Mouse (Mus musculus) ovary, postnatal 10 days (tissue): Measurements from ENCODE around the gene Hes5.

Experiments
- DNase-seq: peaks from one replicate; pipeline ENCODE4 v3.0.0; 2022; ENCODE audit warnings: low spot score

Gene Hes5

DNA sequence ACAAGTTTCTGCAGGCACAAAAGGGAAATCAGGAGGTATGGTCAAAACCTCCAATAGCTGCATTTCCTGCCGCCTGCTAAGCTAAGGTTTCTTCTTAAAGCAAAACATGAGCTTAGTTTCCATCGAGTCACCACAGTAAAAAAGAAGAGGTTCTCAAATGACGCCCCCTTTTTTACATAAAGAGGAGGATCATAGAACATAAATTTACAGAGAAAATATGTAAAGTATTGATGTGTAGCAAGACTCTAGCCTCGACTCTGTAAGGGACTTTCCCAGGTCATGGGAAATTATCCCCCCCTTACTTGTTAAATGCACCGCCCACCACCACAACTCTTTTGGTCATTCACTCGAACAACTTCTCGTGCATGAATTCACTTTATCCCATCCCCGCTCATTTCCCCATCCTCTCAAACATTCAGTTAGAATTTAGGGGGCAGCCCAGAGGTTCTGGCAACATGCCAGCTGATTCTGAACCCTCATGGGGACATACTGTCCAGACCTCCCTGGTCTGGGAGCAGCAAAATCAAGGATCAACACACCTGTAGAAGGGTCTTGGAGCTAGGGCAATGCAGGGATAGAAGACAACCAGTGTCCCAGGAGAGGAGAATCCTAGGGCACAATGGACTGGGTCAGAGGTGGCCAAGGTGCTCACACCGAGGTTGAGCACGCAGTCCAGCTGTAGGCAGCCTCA lies 17.9 kb upstream of the Hes5 start:
- DNase-seq = no peak

DNA sequence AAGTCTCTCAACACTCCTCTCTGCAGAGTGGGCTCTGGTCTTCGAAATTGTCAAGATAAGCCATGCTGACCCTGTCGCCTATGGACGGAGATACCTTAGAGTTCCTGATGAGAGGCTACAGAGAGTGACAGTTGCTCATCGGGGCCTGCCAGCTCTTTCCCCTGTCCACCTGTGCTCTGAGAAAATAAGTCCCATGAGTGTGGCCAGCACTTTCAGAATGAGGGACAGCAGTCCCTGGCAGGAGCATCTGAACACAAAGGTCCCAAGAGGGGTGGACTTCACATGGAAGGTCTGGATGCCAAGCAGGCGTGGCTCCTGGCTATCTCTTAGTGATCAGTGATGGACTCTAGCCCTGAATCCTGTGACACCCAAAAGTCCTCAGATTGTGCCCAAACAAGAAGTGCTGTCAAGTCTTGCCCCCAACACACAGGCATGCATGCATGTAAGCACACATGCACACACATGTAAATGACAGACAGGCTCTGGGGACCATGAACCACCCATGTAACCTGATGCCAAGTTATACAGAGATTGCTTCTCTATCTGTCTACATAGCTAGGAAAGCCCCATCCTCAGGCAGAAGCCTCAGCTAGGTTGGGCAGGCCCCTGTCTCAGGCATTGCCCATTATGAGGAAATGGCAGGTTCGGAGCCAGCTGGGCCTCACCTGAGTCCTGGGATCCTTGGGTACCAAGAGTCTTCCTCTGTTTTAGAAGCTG lies 17.2 kb upstream of the Hes5 start:
- DNase-seq = no peak

DNA sequence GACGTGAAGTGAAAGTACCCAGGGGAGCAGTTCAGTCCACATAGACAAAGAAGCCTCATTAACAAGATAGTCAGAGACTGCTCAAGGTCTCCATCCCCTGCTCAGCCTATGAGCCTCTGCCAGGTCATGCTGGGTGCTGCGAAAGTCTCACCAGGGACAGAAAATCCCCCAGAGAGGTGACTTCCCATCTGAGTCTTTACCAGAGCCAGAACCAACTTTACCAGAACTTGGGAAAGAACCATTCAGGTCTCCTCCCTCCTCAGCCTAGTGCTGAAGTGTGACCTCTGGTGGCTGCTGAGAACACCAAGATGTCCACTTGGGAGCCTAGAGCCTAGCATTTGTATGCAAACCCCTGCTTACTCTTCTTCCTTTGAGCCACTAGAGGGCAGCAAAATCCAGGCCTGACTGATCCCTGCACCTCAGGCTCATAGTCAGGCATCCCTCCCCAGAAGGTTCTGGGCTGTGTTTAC lies 16.6 kb upstream of the Hes5 start:
- no peak for DNase-seq

DNA sequence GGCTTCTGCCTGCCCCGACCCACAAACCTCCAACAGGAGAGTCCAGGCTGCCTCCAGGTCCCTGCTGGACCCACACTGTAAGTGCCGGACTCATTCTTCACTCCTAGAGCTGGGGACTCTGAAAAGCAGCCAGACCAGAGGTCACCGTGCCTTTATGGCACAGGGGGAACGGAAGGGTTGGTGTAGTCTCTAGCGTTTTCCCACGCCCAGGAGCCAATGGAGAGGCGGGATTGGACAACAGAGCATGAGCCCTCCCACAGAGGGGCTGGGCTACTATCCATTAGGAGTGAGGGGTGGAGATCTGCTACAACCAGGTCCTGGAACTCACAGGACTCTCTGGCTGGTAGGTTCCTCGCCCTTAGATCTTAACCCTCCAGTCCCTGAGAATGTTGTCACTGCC lies 14.4 kb upstream of the Hes5 start:
- no peak for DNase-seq

DNA sequence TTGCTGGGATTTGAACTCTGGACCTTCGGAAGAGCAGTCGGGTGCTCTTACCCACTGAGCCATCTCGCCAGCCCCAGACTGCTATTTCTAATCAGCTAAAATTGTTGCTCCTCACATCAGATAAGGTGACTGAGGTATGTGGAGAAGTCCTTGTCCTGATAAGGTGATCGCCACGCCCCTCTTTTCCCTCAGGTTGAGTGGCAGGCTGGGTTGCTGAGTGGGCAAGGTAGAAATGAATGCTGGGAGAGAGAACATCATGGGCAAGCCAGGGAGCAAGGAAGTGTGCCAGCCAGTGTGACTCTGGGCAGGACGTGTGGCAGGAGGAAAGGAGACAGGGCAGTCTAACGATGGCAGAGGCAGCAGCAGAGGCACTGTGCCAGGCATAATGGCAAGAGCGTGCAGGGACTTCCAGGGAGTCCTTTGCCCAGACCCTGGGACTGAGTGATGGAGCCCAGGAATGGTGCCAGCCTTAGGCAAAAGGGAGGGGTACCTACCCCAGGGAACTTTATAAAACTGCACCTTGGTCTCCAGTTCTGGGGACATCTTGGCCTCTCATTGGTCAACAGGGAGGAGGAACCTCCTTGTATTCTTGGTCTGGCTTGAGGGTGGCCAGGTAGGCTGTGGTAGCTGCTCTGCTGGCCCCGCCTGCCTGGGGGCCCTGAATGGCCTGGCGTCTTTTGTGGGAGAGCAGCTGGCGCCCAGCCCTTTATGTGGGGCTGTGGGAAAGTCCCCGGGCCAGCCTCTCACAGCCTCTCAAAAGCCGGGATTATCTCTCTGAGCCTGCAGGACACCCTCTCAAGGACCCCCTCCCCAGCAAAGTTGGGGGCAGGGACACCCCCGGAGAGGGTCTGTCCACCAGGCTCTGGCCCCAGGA lies 12.4 kb upstream of the Hes5 start:
- DNase-seq = no peak

DNA sequence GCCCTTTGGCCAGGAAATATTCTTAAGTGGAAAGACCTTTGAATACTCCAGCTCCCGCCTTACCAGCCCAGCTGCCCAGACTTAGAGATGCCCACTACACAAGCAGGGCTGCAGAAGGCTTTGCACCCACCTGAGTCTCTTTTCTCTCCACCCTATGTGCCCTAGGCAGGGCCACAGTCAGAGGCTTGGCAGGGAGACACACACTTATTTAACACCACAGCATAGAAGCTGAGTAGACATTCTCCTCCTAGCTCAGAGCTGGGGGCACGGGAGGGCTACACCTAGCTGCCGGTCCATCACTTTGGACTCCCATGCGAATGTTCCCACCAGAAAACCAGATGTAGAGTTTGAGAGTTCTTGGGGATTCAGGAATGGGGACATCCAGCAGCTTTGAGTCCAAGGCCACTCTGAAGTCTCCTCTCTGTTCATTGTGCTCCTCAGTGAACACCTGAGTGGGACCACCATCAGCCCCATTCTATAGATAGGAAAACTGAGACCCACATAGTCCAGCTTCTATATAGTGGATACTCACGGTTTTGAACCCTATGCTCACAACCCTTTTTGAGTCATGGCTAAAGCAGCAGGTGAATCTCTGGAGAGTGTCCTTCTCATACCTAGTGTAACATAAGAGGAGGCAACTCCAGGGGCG lies 11.7 kb upstream of the Hes5 start:
- no peak for DNase-seq

DNA sequence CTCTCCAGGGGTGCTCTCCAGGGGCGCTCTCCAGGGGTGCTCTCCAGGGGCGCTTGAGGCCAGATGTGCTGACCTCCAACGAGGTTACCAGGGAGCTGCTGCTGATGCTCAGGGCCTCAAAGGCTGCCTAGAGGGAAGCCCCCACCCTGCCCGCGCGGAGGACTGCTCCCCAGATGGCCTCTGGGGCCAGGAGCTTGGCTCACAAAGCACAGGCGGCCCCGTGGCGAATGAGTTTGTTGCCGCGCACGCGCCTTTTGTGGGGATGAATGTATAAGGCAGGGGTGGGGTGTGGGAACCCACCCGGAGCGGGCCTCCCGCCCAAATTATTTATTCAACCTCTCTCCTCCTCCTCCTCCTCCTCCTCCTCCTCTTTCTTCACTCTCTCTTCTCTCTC lies 11.1 kb upstream of the Hes5 start:
- DNase-seq = no peak

DNA sequence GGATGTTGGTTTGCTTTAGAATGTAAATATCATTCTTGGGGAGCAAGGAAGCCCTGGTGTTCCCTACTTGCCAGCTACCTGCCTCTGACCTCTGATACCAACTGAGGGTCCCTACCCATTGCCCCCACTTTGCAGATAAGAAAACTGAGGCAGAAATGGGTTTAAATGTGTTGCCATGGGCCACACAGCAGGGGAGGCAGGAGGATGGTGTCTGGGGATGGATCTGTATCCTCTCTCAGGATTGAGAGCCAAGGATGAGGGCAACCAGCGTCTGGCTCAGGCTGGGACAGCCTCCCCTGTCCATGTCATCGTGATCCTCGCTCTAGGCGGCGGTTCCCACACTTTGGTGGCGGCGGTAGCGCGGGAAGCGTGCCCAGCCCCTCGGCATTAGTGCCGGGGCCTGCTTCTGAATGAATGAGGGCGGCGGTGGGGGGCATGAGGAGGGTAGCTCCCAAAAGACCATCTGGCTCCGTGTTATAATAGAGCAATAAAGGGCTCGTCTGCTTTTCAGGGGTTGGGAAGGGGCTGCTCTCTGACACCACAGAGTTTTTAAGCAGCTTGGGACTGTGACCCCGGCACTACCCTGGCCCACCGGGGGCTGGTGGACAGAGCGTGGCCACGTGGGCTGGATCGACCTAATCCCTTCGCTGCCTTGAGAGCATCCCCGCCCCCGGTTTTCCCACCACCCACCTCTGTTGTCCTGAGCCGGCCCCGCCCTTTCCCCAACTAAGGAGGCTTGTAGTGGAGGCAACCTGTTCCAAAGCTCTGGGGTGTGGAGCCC lies 8.1 kb upstream of the Hes5 start:
- DNase-seq = no peak

DNA sequence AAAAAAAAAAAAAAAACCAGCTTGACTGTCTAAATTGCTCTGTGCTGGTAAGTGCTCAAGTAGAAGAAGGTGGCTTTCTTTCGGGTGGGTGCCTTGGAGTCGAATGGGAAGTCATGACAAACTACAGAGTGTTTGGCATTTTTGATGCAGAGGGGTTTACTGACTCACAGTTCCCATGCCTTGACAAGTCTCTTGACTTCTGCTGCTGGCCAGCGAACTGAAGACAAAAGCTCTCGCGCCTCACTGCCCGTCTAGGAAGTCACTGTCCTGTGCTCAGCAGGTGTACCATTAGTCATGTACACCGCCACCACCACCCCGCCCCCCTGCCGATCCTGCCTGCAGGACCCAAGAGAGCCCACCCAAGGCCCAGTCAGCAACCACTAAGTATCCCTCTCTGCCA lies 4.1 kb upstream of the Hes5 start:
- no peak for DNase-seq

DNA sequence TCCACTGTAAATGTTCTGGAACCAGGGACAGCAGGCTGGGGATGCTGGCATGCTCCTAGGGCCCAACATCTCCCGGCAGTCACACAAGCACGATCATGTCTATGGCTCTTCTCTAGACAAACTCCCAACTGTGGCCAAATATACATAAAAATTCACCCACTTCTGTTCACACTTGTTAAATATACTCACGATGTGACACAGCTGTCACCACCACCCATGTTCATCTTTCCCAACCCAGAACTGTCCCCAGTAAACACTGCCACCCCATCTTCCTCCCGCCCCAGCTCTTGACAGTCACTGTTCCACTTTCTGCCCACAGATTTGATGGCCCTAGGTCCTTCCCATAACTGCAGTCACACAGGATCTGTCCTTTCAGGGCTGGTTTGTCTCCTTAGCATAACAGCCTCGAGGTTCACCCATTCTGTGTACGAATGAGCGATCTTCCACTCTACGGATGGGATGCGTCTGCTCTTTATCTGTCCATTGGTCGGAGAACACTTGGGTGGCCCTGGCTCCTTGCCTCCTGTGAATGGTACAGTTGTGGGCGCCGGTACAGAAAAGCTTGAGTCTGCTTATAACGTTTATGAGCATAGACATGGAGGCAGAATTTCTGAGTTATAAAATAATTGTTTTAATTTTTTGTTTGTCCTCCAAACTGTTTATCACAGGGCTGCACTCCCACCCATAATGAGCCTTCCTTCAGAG lies 3.3 kb upstream of the Hes5 start:
- no peak for DNase-seq

DNA sequence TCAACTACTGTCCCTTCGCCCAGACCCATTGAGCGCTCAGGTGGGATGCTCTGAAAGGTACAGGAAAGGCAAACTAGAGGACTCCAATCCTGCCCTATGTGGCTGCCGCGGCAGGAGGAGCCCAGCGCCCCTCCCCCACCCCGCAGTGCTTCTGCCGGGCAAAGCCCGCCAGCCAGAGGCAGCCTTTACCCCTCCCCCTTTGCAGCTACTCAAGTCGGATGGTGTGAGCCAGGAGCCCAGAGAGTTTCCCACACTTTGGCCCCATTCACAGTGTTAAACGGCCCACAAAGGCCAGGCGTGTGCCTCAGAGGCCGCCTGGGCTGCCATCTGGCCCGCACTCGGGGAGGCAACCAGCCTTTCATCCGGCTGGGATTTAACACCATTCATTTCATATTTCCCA lies 2.6 kb upstream of the Hes5 start:
- no peak for DNase-seq

DNA sequence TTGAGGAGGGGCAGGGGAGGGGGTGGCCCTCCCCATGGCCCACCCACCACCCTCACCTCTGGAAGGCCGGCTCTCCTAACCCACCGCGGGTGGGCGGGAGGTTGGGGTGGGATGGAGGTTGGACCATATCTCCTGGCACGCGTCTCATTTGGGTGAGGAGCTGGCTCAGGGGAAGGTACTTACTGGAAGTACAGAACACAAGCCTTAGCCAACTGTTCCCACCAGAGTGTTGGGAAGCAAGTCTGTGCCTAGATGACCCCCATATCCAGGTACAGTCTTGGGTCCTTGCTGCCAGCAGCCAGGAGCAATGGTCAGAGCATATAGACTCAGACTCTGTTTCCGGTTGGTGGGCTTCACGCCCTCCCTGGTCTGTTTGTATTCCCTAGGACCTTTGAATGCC lies 2.1 kb upstream of the Hes5 start:
- DNase-seq = no peak

DNA sequence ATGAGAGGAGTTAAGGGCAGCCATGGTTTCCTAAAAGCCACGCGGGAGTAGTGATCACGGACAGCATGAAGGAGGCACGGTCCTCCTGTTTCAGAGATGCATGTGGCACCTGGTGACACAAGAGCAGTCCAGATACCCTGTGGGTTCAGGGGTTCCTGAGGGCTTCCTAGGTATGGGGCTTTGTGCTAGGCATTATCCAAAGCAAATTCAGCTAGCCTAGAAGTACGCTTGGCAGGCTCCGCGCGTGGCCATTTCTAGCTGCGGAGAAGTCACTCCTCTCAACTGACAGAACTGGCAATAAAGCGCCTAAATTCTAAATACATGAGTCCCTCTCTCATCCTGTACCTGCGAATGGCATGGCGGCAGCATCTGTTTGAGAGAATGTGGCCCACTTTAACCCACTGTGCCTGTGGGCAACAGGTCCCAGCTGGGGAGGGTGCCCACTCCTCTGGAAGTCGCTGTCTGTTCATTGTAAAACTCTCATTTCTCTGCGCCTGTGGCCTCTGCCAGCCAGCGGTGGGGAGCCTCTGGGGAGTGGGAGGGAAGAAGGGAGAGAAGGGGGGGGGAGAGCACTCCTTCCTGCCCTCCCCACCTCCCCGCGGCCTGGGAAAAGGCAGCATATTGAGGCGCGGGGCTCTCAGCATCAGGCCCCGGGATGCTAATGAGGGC lies 568 bp upstream of the Hes5 start:
- DNase-seq = no peak

DNA sequence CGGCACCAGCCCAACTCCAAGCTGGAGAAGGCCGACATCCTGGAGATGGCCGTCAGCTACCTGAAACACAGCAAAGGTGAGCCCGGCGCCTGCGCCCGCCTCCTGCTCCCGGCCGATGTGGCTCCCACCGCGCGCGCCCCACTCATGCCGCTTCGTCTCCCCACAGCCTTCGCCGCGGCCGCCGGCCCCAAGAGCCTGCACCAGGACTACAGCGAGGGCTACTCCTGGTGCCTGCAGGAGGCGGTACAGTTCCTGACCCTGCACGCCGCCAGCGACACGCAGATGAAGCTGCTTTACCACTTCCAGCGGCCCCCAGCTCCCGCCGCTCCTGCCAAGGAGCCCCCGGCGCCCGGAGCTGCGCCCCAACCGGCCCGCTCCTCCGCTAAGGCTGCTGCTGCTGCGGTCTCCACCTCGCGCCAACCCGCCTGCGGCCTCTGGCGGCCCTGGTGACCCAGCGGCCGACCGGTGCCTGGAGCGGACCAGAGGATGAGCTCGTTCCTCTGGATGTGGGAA lies 559 bp downstream of the Hes5 start:
- no peak for DNase-seq

DNA sequence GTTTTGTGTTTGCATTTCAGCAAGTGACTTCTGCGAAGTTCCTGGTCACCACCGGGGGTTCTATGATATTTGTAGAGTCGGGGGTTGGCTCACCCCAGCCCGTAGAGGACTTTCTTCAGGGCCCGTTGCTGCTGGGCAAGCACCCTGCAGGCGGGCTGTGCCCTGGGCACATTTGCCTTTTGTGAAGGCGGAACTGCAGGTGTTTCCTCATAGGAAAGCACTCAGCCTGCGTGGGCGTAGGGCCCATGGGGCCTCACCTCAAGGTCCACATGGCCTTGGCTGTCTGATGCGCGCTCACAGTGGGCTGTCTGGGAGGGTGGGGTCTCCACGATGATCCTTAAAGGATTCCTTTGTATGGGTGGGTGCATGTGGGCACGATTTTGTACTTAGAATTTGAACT lies 1.2 kb downstream of the Hes5 start:
- DNase-seq = no peak

DNA sequence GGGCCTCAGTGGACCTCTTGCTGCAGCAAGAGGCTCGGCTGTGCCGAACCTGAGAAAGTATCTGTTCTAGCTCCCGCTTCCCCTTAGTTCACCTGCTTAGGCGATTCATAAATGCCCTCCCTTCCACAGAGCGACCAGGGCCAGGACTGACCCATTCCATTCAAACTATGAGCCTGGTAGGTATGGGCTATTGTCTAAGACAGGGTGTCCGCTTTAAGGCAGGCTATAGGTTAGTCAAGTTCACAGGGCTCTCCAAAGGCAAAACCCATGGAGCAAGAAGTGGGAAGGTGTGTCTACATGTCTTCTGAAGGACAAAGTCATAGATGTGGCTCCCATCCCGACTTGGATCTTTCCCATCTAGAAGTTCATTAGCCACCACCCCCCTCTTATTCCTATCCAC lies 2.0 kb downstream of the Hes5 start:
- no peak for DNase-seq

DNA sequence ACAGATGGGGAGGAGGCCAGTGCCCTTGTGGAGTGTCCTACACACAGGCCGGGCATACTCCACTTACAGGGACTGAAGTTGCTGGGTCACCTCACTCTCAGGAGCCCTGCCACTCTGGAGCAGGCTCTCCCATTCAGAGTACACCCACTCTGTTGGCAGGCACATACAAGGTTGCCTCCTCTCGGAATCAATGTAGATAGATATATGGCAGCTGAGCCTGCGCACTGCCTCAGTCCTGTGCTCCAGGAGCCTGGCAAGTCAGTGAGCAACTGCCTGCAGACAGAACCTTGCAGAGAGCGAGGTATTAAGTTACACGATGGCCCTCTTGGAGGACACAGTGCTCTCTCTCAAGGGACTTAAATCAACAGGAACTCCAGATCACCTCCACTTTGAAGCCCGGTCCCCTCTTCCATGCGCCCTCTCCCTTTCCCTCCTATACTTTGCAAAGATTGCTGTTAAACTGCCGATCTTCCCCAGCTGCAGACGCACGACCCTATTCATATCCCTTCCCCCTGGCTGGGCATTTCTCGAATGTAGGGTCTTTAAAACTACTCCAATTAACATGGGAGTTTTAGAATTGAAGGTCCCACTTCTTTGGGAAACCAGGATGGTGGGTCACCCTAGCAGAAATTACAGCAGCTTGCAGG lies 2.6 kb downstream of the Hes5 start:
- DNase-seq = no peak

DNA sequence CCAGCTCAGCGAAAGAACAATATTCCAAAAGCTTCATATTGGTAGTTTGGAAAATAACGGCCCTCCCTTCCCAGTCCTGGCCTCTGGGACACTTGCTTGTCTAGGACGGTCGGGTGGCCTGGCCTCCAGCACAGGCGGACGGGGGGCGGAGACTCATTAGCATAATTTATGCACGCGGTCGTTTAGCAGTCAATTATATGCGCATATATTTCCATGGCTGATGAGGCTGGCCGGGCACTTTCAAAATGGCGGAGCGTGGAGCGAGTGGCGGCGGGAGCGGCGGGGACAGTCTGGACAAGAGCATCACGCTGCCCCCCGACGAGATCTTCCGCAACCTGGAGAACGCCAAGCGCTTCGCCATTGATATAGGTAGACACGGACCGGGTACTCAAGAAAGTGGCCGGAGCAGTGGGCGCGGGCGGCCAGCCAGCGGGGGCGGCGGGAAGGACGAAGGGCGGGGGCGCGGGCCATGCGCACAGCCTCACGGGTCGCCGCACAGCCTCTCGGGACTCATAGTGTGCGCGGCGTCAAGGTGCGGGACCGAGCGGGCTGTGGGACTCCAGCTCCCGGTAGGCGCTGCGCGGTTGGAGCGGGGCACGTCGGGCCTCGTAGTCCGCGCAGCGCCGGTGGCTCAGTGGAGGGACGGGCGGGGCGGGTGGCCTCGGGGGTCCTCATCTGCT lies 3.3 kb downstream of the Hes5 start, which contains the start of gene Pank4:
Gene Pank4, plus strand, starts transcription at position 223 of the 680 bp plus-strand sequence.
- peak; percentile 73 for DNase-seq
